Mouse (Mus musculus): Measurements from ENCODE around the gene Gabbr2. TPM values are rescaled to one million over a fixed set of nuclear protein-coding genes. Genes with fewer than 3 reads are reported as not detected.

Gene Gabbr2
- polyA plus RNA-seq, 1 experiment from 2014 or later = 0.11 TPM

DNA sequence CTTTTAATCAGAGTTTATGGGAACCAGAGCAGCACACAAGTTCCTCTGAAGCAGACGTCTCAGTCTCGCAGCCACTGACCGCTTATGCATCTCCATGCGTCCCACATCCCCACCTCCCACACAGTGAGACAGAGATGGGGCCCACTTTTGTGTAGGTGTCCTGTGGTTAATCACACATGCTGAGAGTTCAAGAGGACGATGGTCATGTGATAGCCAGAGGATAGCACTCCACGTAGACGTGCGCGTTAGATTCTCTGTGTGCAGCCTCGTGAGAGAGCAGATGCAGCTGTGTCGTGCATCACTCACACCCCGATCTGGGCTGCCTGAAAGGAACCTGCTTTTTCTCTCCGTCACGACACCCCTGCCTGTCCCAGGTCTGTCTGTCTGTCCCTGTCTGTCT, 167.9 kb downstream of the Gabbr2 start:
- no peak overlapping the region for H3K4me2 ChIP-seq (replicated peaks; ENCODE audit: low read depth, low read length)
- H3K4me1 ChIP-seq (ENCODE audit: insufficient read depth, low read length) = peaks cover 4% of the 10 kb centered on the region; the same call in 1 of the 2 replicates
- no peak for ATAC-seq (ENCODE audit: low FRiP score, low TSS enrichment)
- 63% methylated on average over 14 of the region's 14 CpGs for WGBS
- no peaks in the 10 kb centered on the region for H3K9me3 ChIP-seq (ENCODE audit: low read length)
- no peaks in the 10 kb centered on the region for H3K27me3 ChIP-seq (ENCODE audit: insufficient read depth, low read length)
- no peaks in the 10 kb centered on the region for H3K36me3 ChIP-seq (ENCODE audit: insufficient read depth, low read length)
- H3K27ac ChIP-seq (ENCODE audit: low read length) = no peak overlapping the region
- no peak overlapping the region for H3K9ac ChIP-seq (replicated peaks; ENCODE audit: low read length)
- H3K4me3 ChIP-seq (ENCODE audit: low read length) = no peak overlapping the region

- H3K4me1 ChIP-seq (ENCODE audit: insufficient read depth, low read length) = no peaks in the 10 kb centered on the region
- no peaks in the 10 kb centered on the region for H3K36me3 ChIP-seq (ENCODE audit: insufficient read depth, low read length)
- H3K4me2 ChIP-seq (replicated peaks; ENCODE audit: low read depth, low read length) = no peak overlapping the region
- H3K9me3 ChIP-seq (ENCODE audit: low read length) = no peaks in the 10 kb centered on the region
- WGBS = 87% methylated on average over 11 of the region's 11 CpGs
- ATAC-seq (ENCODE audit: low FRiP score, low TSS enrichment) = no peak
- H3K27me3 ChIP-seq (ENCODE audit: insufficient read depth, low read length) = no peaks in the 10 kb centered on the region
- no peak overlapping the region for H3K4me3 ChIP-seq (ENCODE audit: low read length)
- H3K27ac ChIP-seq (ENCODE audit: low read length) = no peak overlapping the region
- H3K9ac ChIP-seq (replicated peaks; ENCODE audit: low read length) = no peak overlapping the region
Observed at GRCm38 (mm10) chr4:46821709-46822108, 170.0 kb downstream of the Gabbr2 start.

DNA sequence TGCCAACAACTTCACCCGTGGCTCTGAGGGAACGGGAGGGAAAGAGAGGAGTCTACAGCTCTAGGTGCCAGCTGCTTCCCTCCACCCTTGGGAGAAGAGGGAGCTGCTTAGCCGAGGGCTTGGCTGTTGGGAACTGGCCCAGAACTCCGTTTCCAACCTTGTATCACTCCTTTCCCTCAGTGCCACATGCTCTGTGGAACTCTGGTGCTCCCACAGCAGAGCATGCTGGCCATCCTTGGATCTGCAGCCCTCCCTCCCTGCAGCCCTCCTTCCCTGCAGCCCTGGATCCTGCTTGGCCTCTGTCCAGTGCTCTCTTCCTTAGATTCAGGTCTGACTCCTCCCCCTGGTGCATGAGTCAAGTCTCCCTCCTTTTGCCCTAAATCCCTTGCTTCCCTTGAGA, 176.7 kb downstream of the Gabbr2 start:
- WGBS = 66% methylated on average over 4 of the region's 4 CpGs
- no peak overlapping the region for H3K27ac ChIP-seq (ENCODE audit: low read length)
- no peak overlapping the region for H3K4me2 ChIP-seq (replicated peaks; ENCODE audit: low read depth, low read length)
- H3K9ac ChIP-seq (replicated peaks; ENCODE audit: low read length) = no peak overlapping the region
- H3K4me1 ChIP-seq (ENCODE audit: insufficient read depth, low read length) = no peaks in the 10 kb centered on the region
- H3K36me3 ChIP-seq (ENCODE audit: insufficient read depth, low read length) = no peaks in the 10 kb centered on the region
- H3K4me3 ChIP-seq (ENCODE audit: low read length) = no peak overlapping the region
- no peaks in the 10 kb centered on the region for H3K9me3 ChIP-seq (ENCODE audit: low read length)
- H3K27me3 ChIP-seq (ENCODE audit: insufficient read depth, low read length) = no peaks in the 10 kb centered on the region
- ATAC-seq (ENCODE audit: low FRiP score, low TSS enrichment) = no peak

- H3K4me2 ChIP-seq (replicated peaks; ENCODE audit: low read depth, low read length) = no peak overlapping the region
- no peak overlapping the region for H3K27ac ChIP-seq (ENCODE audit: low read length)
- WGBS = 80% methylated on average over 10 of the region's 10 CpGs
- no peak for ATAC-seq (ENCODE audit: low FRiP score, low TSS enrichment)
- no peaks in the 10 kb centered on the region for H3K36me3 ChIP-seq (ENCODE audit: insufficient read depth, low read length)
- H3K4me1 ChIP-seq (ENCODE audit: insufficient read depth, low read length) = no peaks in the 10 kb centered on the region
- no peaks in the 10 kb centered on the region for H3K27me3 ChIP-seq (ENCODE audit: insufficient read depth, low read length)
- H3K9me3 ChIP-seq (ENCODE audit: low read length) = no peaks in the 10 kb centered on the region
- no peak overlapping the region for H3K9ac ChIP-seq (replicated peaks; ENCODE audit: low read length)
- no peak overlapping the region for H3K4me3 ChIP-seq (ENCODE audit: low read length)
Observed at GRCm38 (mm10) chr4:46814236-46814635, 177.4 kb downstream of the Gabbr2 start.

- Histone ChIP-seq H3K27ac (ENCODE audit: low read length) (no peak overlapping the region), H3K9ac (replicated peaks; ENCODE audit: low read length) (no peak overlapping the region), H3K9me3 (ENCODE audit: low read length) (no peaks in the 10 kb centered on the region), H3K4me1 (ENCODE audit: insufficient read depth, low read length) (no peaks in the 10 kb centered on the region), H3K27me3 (ENCODE audit: insufficient read depth, low read length) (no peaks in the 10 kb centered on the region), H3K4me3 (ENCODE audit: low read length) (no peak overlapping the region), H3K36me3 (ENCODE audit: insufficient read depth, low read length) (no peaks in the 10 kb centered on the region), H3K4me2 (replicated peaks; ENCODE audit: low read depth, low read length) (no peak overlapping the region)
- 69% methylated on average over 5 of the region's 5 CpGs for WGBS
- no peak for ATAC-seq (ENCODE audit: low FRiP score, low TSS enrichment)
Observed at GRCm38 (mm10) chr4:46811165-46811564, 180.5 kb downstream of the Gabbr2 start.

GRCm38 (mm10) chr4:46806876-46807275, 184.8 kb downstream of the Gabbr2 start:
- no peaks in the 10 kb centered on the region for H3K36me3 ChIP-seq (ENCODE audit: insufficient read depth, low read length)
- no peaks in the 10 kb centered on the region for H3K4me1 ChIP-seq (ENCODE audit: insufficient read depth, low read length)
- no peak overlapping the region for H3K9ac ChIP-seq (replicated peaks; ENCODE audit: low read length)
- no peaks in the 10 kb centered on the region for H3K9me3 ChIP-seq (ENCODE audit: low read length)
- no peak overlapping the region for H3K27ac ChIP-seq (ENCODE audit: low read length)
- H3K4me3 ChIP-seq (ENCODE audit: low read length) = no peak overlapping the region
- no peak overlapping the region for H3K4me2 ChIP-seq (replicated peaks; ENCODE audit: low read depth, low read length)
- WGBS = 86% methylated on average over 1 of the region's 1 CpGs
- no peaks in the 10 kb centered on the region for H3K27me3 ChIP-seq (ENCODE audit: insufficient read depth, low read length)
- ATAC-seq (ENCODE audit: low FRiP score, low TSS enrichment) = no peak

- no peaks in the 10 kb centered on the region for H3K4me1 ChIP-seq (ENCODE audit: insufficient read depth, low read length)
- no peak overlapping the region for H3K4me2 ChIP-seq (replicated peaks; ENCODE audit: low read depth, low read length)
Observed at GRCm38 (mm10) chr4:46805910-46806309, 185.8 kb downstream of the Gabbr2 start.

DNA sequence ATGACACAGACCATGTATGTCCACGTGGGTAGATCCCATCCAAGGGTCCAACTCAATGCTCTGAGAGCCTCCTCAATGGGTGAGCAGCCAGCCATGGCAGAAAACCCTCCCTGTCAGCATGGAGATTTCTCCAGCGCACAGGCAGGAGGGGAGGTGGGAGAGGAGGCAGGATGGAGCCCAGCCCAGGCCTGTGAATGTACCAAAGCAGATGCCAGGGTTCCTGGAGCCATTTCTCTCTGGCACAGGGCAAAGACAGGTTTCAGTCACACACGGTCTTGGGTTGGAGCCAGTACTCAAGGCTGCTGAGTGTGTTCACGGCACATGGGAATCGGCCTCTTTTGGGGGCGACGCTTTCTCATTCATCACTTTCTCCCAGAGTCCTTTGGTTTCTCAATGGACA, 189.3 kb downstream of the Gabbr2 start:
- Histone ChIP-seq H3K9ac (replicated peaks; ENCODE audit: low read length) (no peak overlapping the region), H3K4me1 (ENCODE audit: insufficient read depth, low read length) (no peaks in the 10 kb centered on the region), H3K36me3 (ENCODE audit: insufficient read depth, low read length) (no peaks in the 10 kb centered on the region), H3K4me3 (ENCODE audit: low read length) (no peak overlapping the region), H3K27ac (ENCODE audit: low read length) (no peak overlapping the region), H3K4me2 (replicated peaks; ENCODE audit: low read depth, low read length) (no peak overlapping the region), H3K9me3 (ENCODE audit: low read length) (no peaks in the 10 kb centered on the region), H3K27me3 (ENCODE audit: insufficient read depth, low read length) (no peaks in the 10 kb centered on the region)
- ATAC-seq (ENCODE audit: low FRiP score, low TSS enrichment) = no peak
- WGBS = 90% methylated on average over 7 of the region's 7 CpGs

More at GRCm38 (mm10) chr4:46805910-46806309, 185.8 kb downstream of the Gabbr2 start:
- H3K9me3 ChIP-seq (ENCODE audit: low read length) = no peaks in the 10 kb centered on the region
- no peak overlapping the region for H3K4me3 ChIP-seq (ENCODE audit: low read length)
- no peaks in the 10 kb centered on the region for H3K36me3 ChIP-seq (ENCODE audit: insufficient read depth, low read length)
- ATAC-seq (ENCODE audit: low FRiP score, low TSS enrichment) = no peak
- 30% methylated on average over 3 of the region's 3 CpGs for WGBS
- no peaks in the 10 kb centered on the region for H3K27me3 ChIP-seq (ENCODE audit: insufficient read depth, low read length)
- H3K27ac ChIP-seq (ENCODE audit: low read length) = no peak overlapping the region
- no peak overlapping the region for H3K9ac ChIP-seq (replicated peaks; ENCODE audit: low read length)

DNA sequence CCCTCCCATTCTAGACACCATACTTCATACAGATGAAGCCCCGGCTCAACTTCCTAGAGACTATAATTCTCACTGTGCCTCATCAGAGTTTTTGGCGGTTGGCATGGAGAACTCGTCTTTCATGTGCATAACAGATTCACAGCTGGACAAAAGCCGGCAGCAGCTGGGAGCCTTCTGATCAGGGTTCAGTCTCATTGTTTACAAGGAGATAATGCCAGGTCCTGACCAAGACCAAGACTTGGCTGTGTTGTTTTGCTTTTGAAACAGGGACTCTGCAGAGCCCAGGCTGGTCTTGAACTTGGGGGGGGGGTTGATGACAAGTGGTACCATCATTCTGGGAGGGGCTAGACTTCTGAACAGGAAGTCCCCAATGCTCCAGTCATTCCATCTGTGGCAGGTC, 191.8 kb downstream of the Gabbr2 start:
- WGBS = 44% methylated on average over 4 of the region's 4 CpGs
- no peak overlapping the region for H3K27ac ChIP-seq (ENCODE audit: low read length)

DNA sequence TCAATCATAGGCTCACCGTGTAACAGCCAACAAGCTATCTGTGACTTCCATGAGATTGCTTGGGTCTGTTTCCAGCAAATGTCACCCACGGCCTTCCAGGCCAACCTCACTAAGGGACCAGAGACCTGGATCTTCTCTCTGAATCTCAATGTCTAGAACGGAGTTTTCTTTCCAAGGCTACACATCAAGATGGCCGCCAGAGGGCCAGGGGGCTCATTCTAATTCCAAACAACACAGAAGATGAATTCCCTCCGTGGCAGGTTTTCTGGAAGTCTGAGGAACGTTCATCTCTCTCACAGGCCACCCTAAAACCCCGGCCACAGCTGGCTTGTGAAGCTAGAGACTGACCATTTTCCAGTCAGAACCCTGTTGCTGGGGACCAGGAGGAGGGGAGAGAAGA, 196.0 kb downstream of the Gabbr2 start:
- no peak for ATAC-seq (ENCODE audit: low FRiP score, low TSS enrichment)
- Histone ChIP-seq H3K9me3 (ENCODE audit: low read length) (no peaks in the 10 kb centered on the region), H3K9ac (replicated peaks; ENCODE audit: low read length) (no peak overlapping the region)

More for the DNA sequence above, 191.8 kb downstream of the Gabbr2 start:
- Histone ChIP-seq H3K4me2 (replicated peaks; ENCODE audit: low read depth, low read length) (no peak overlapping the region), H3K9me3 (ENCODE audit: low read length) (no peaks in the 10 kb centered on the region), H3K4me1 (ENCODE audit: insufficient read depth, low read length) (no peaks in the 10 kb centered on the region), H3K9ac (replicated peaks; ENCODE audit: low read length) (no peak overlapping the region), H3K27me3 (ENCODE audit: insufficient read depth, low read length) (no peaks in the 10 kb centered on the region), H3K4me3 (ENCODE audit: low read length) (no peak overlapping the region), H3K36me3 (ENCODE audit: insufficient read depth, low read length) (no peaks in the 10 kb centered on the region)
- ATAC-seq (ENCODE audit: low FRiP score, low TSS enrichment) = no peak

More for the DNA sequence above, 196.0 kb downstream of the Gabbr2 start:
- Histone ChIP-seq H3K4me1 (ENCODE audit: insufficient read depth, low read length) (peaks cover 7% of the 10 kb centered on the region; the same call in 1 of the 2 replicates), H3K27ac (ENCODE audit: low read length) (no peak overlapping the region), H3K4me3 (ENCODE audit: low read length) (no peak overlapping the region), H3K27me3 (ENCODE audit: insufficient read depth, low read length) (no peaks in the 10 kb centered on the region), H3K4me2 (replicated peaks; ENCODE audit: low read depth, low read length) (no peak overlapping the region), H3K36me3 (ENCODE audit: insufficient read depth, low read length) (no peaks in the 10 kb centered on the region)
- 62% methylated on average over 7 of the region's 7 CpGs for WGBS
